In genomic region chr12:104996012-104996728, GRCm38 (mm10) we compare ENCODE assay signal across 15 mouse cellular contexts. TPM values are rescaled to one million over a fixed set of nuclear protein-coding genes. Genes with fewer than 3 reads are reported as not detected.
DNase-seq lines count a peak whose midpoint lies in the region; ATAC-seq and TF ChIP-seq lines count a peak whose summit lies in the region.
"Had no signal": no experiment of that assay in that cellular context is flagged by ENCODE, and none has a peak within 500 bp of the region (broad histone marks: within the 10 kb centered on the region; RNA-seq: fewer than 3 reads in every experiment).

No protein-coding gene starts in this region.

- H3K4me1 ChIP-seq in kidney, adult 2 months (ENCODE audit: control insufficient read depth, insufficient read depth, low read length), result peaks cover 19% of the 10 kb centered on the region
- peaks cover 12% of the 10 kb centered on the region; the same call in 1 of the 2 replicates for H3K4me1 ChIP-seq in kidney, embryonic 15.5 days
- H3K4me1 ChIP-seq in liver, embryonic 13.5 days (replicated peaks), result peaks cover 80% of the 10 kb centered on the region
- peaks cover 21% of the 10 kb centered on the region for H3K4me1 ChIP-seq in forebrain, embryonic 10.5 days
- H3K4me1 ChIP-seq: forebrain, embryonic 15.5 days had no signal

- no peak for ATAC-seq in kidney, embryonic 15.5 days (replicated peaks; ENCODE audit: low FRiP score)
- peak; percentile 66 for ATAC-seq in erythroid progenitor cell, adult 5-6 weeks (replicated peaks; ENCODE audit: low FRiP score, poor library complexity, severe bottlenecking)
- ATAC-seq in liver, embryonic 13.5 days (ENCODE audit: low read depth), result peak; percentile 82
- ATAC-seq: forebrain, embryonic 15.5 days; hindbrain, postnatal 0 days had no signal

- no peaks in the 10 kb centered on the region for H3K36me3 ChIP-seq in kidney, adult 2 months (ENCODE audit: control insufficient read depth, insufficient read depth, low read length)
- no peaks in the 10 kb centered on the region for H3K36me3 ChIP-seq in kidney, embryonic 15.5 days
- H3K36me3 ChIP-seq in liver, embryonic 13.5 days, result 0 out of 2 replicates have a peak, but pooled peaks cover 4% of the 10 kb centered on the region
- H3K36me3 ChIP-seq in splenic B cell, adult 2 months (ENCODE audit: control insufficient read depth, insufficient read depth, low read length, poor library complexity, severe bottlenecking), result no peaks in the 10 kb centered on the region; the same call in 1 of the 2 replicates
- no peaks in the 10 kb centered on the region for H3K36me3 ChIP-seq in forebrain, embryonic 10.5 days (replicated peaks)
- H3K36me3 ChIP-seq: forebrain, embryonic 15.5 days had no signal

- peak; percentile 56 for DNase-seq in kidney, adult 2 months
- DNase-seq in liver, embryonic 13.5 days, result peak; percentile 44
- peak; percentile 36 for DNase-seq in splenic B cell, adult 2 months (ENCODE audit: low read depth, low spot score)
- no peak for DNase-seq in thymus, postnatal 36 days
- no peak for DNase-seq in forebrain, embryonic 10.5 days (ENCODE audit: extremely low spot score, low spot score)
- no peak for DNase-seq in adrenal gland, adult 18-20 months (ENCODE audit: low spot score in 2 of 2)
- DNase-seq: adrenal gland, postnatal 14 days; heart, adult 2 months; heart, postnatal 14 days; kidney, postnatal 4 days; lung, postnatal 4 days had no signal

- H3K9ac ChIP-seq in kidney, embryonic 15.5 days, result no peak overlapping the region
- no peak overlapping the region for H3K9ac ChIP-seq in liver, embryonic 13.5 days
- H3K9ac ChIP-seq: forebrain, embryonic 15.5 days had no signal

- TF ChIP-seq POLR2A in kidney, adult 2 months (IDR thresholded peaks at IDR 0.05; ENCODE audit: low read depth, low read length), result no peak

- no peak overlapping the region for H3K27ac ChIP-seq in kidney, adult 2 months (ENCODE audit: insufficient read depth, low read depth, low read length)
- no peak overlapping the region for H3K27ac ChIP-seq in kidney, embryonic 15.5 days
- peak overlapping the region; percentile 69 for H3K27ac ChIP-seq in liver, embryonic 13.5 days
- H3K27ac ChIP-seq in forebrain, embryonic 10.5 days, result no peak overlapping the region
- H3K27ac ChIP-seq: forebrain, embryonic 15.5 days; heart, adult 2 months; hindbrain, postnatal 0 days had no signal

- no peaks in the 10 kb centered on the region for H3K27me3 ChIP-seq in kidney, adult 2 months (replicated peaks; ENCODE audit: control insufficient read depth, insufficient read depth, low read length)
- no peaks in the 10 kb centered on the region for H3K27me3 ChIP-seq in kidney, embryonic 15.5 days
- no peaks in the 10 kb centered on the region for H3K27me3 ChIP-seq in liver, embryonic 13.5 days
- H3K27me3 ChIP-seq in splenic B cell, adult 2 months (ENCODE audit: control insufficient read depth, insufficient read depth, low read length, poor library complexity, severe bottlenecking), result no peaks in the 10 kb centered on the region
- H3K27me3 ChIP-seq in forebrain, embryonic 10.5 days (ENCODE audit: poor library complexity, severe bottlenecking), result peaks cover 15% of the 10 kb centered on the region; the same call in 1 of the 2 replicates
- H3K27me3 ChIP-seq: forebrain, embryonic 15.5 days had no signal

- no peaks in the 10 kb centered on the region for H3K9me3 ChIP-seq in kidney, embryonic 15.5 days (replicated peaks)
- no peaks in the 10 kb centered on the region for H3K9me3 ChIP-seq in liver, embryonic 13.5 days (replicated peaks)
- H3K9me3 ChIP-seq in forebrain, embryonic 10.5 days, result no peaks in the 10 kb centered on the region
- H3K9me3 ChIP-seq: forebrain, embryonic 15.5 days had no signal

- TF ChIP-seq CTCF in kidney, adult 2 months (conservative IDR thresholded peaks at IDR 0.05; ENCODE audit: insufficient read depth, insufficient read length, low read depth, low read length), result no peak

- WGBS in kidney, adult 2 months, result 85% methylated on average over 9 of the region's 9 CpGs
- WGBS in kidney, embryonic 15.5 days, result 83% methylated on average over 9 of the region's 9 CpGs
- WGBS in liver, embryonic 13.5 days (ENCODE audit: insufficient replicate concordance), result 37% methylated on average over 9 of the region's 9 CpGs
- WGBS in forebrain, embryonic 10.5 days, result 89% methylated on average over 9 of the region's 9 CpGs

- H3K4me3 ChIP-seq in kidney, adult 2 months (ENCODE audit: insufficient read depth, low read depth, low read length), result no peak overlapping the region
- no peak overlapping the region for H3K4me3 ChIP-seq in kidney, embryonic 15.5 days (replicated peaks)
- no peak overlapping the region for H3K4me3 ChIP-seq in liver, embryonic 13.5 days (replicated peaks)
- no peak overlapping the region for H3K4me3 ChIP-seq in forebrain, embryonic 10.5 days
- H3K4me3 ChIP-seq: forebrain, embryonic 15.5 days; heart, adult 2 months had no signal

- no peak overlapping the region for H3K4me2 ChIP-seq in kidney, embryonic 15.5 days
- peak overlapping the region; percentile 9; the same call in 1 of the 2 replicates for H3K4me2 ChIP-seq in liver, embryonic 13.5 days
- H3K4me2 ChIP-seq: forebrain, embryonic 15.5 days had no signal

RNA-seq across cellular contexts. Expression of gene Syne3, which starts 13.4 kb away (rescaled TPM):
- polyA plus RNA-seq in kidney, adult 2 months (2012; rRNA removed), result 2.7 and 3.1 TPM in 2 replicates
- 0.82 TPM in 2 replicates for polyA plus RNA-seq in kidney, embryonic 15.5 days (2015; fragmentation: Nextera tagmentation; extraction: Ambion mirVana)
- 19.7 and 20.9 TPM in 2 replicates for total RNA-seq in erythroid progenitor cell, adult 5-6 weeks (2015; ENCODE audit: low replicate concordance)
- total RNA-seq in erythroid progenitor cell, adult 5-6 weeks (2017; ENCODE audit: low replicate concordance), result 29.5 and 46.1 TPM in 2 replicates
- polyA plus RNA-seq in liver, embryonic 13.5 days (2015; fragmentation: Nextera tagmentation; extraction: Ambion mirVana), result 2.0 TPM in 2 replicates
- 0.10 and 0.27 TPM in 2 replicates for polyA plus RNA-seq in forebrain, embryonic 10.5 days (2016; fragmentation: Nextera tagmentation; extraction: Ambion mirVana)
- total RNA-seq in adrenal gland, adult 18-20 months (2021), result 10 to 100 TPM in 1 of 2 experiments, 1 to 10 TPM in 1; 9.3 to 11.4 TPM

RNA-seq across cellular contexts. Expression of gene Glrx5, which starts 36.3 kb away (rescaled TPM):
- polyA plus RNA-seq in kidney, adult 2 months (2012; rRNA removed), result 138 and 139 TPM in 2 replicates
- polyA plus RNA-seq in kidney, embryonic 15.5 days (2015; fragmentation: Nextera tagmentation; extraction: Ambion mirVana), result 159 and 184 TPM in 2 replicates
- 285 and 316 TPM in 2 replicates for total RNA-seq in erythroid progenitor cell, adult 5-6 weeks (2015; ENCODE audit: low replicate concordance)
- total RNA-seq in erythroid progenitor cell, adult 5-6 weeks (2017; ENCODE audit: low replicate concordance), result 129 and 154 TPM in 2 replicates
- polyA plus RNA-seq in liver, embryonic 13.5 days (2015; fragmentation: Nextera tagmentation; extraction: Ambion mirVana), result 591 and 653 TPM in 2 replicates
- 234 and 235 TPM in 2 replicates for polyA plus RNA-seq in forebrain, embryonic 10.5 days (2016; fragmentation: Nextera tagmentation; extraction: Ambion mirVana)
- total RNA-seq in adrenal gland, adult 18-20 months (2021), result 100 to 1,000 TPM; 115 to 227 TPM

Comparison
In these comparisons a context has a peak if more than half of its experiments do, and no peak if none do; other contexts are left out.
1. DNase-seq: peak in kidney, adult 2 months (single experiment), liver, embryonic 13.5 days (single experiment) and splenic B cell, adult 2 months (single experiment); none in thymus, postnatal 36 days (0 of 2), forebrain, embryonic 10.5 days (single experiment) and adrenal gland, adult 18-20 months (0 of 2).